Mouse (Mus musculus) cerebellum, adult 2 months (tissue): ENCODE measurements around the gene Gm11634. TPM values are rescaled to one million over a fixed set of nuclear protein-coding genes. Genes with fewer than 3 reads are reported as not detected.
A peak's percentile ranks its signal among the peaks of the same experiment; 100 is the strongest.

Experiments
- DNase-seq, 2 experiments: peaks; one replicate each; pipeline ENCODE4 v3.0.0; 2021
- H3K27ac ChIP-seq: fragments of 200-500 bp; 2 replicates; pipeline ENCODE4 v1.5.1; 2012; ENCODE audit warnings: low read length, control low read depth, inconsistent platforms; ENCODE audit not compliant: insufficient read depth
- H3K27me3 ChIP-seq: fragments of 200-500 bp; 2 replicates; pipeline ENCODE4 v1.6.1; 2012; ENCODE audit warnings: inconsistent platforms, mild to moderate bottlenecking, low read length, moderate library complexity; ENCODE audit not compliant: control insufficient read depth, insufficient read depth
- H3K4me1 ChIP-seq: fragments of 200-500 bp; 2 replicates; pipeline ENCODE4 v1.6.1; 2011; ENCODE audit warnings: low read length; ENCODE audit not compliant: control insufficient read depth, insufficient read depth
- H3K4me3 ChIP-seq: fragments of 200-500 bp; replicated peaks from 2 replicates; pipeline ENCODE3; 2011; ENCODE audit warnings: mild to moderate bottlenecking, low read depth, low read length, control low read depth; ENCODE audit not compliant: insufficient read depth
- CTCF ChIP-seq: fragments of 200-500 bp; IDR thresholded peaks from 2 replicates; pipeline ENCODE4 v1.5.1; 2011; ENCODE audit warnings: low read depth, mild to moderate bottlenecking, control low read depth, low read length, moderate library complexity, borderline replicate concordance; ENCODE audit not compliant: insufficient read depth
- POLR2A ChIP-seq: fragments of 200-500 bp; IDR thresholded peaks from 2 replicates; pipeline ENCODE4 v1.6.1; 2011; ENCODE audit warnings: low read length, control low read depth, borderline replicate concordance; ENCODE audit not compliant: insufficient read depth
- WGBS: fragments of 180-500 bp; shearing (Covaris S2); methylation state at CpG from one replicate; pipeline ENCODE4 v1.1.7; 2018; 5-methylcytosine and 5-hydroxymethylcytosine counted together
- polyA plus RNA-seq: library from polyadenylated mRNA; depleted of rRNA; stranded (reverse); fragments of >200 nt; gene quantifications from 2 replicates; pipeline ENCODE4 v1.2.3, GENCODE M21; 2012

The Gm11634 gene
- polyA plus RNA-seq, 1 experiment, result not detected

DNA sequence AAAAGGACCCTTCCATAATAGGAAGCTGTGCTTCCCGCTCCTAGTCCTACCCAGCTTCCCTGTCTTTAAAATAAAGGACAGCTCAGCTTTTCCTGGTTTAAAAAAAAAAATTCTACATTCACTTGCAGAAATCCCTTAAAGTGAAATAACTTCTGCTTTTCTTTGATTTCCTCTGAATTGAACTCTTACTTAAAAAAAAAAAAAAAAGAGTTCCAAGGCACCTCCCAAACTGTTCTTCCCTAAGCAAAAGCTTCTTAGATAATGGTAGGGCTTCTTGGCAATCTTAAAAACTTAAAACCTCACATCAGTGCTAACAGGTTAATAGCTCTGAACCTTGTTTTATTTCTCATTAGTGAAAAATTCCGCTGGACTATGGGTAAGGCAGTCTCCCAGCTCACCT, 15.9 kb downstream of the Gm11634 start:
- DNase-seq, result no peak
- no peak overlapping the region for H3K4me3 ChIP-seq
- no peaks in the 10 kb centered on the region; the same call in 1 of the 2 replicates for H3K4me1 ChIP-seq
- no peak overlapping the region for H3K27ac ChIP-seq
- 91% methylated on average over 2 of the region's 2 CpGs for WGBS
- no peak for TF ChIP-seq CTCF
- TF ChIP-seq POLR2A, result no peak
- H3K27me3 ChIP-seq, result no peaks in the 10 kb centered on the region

- no peak for DNase-seq
- H3K4me3 ChIP-seq, result peak within 1 kb of the TSS; percentile 29
- no peak within 1 kb of the TSS for H3K27ac ChIP-seq
- no peaks in the 10 kb centered on the region; the same call in 1 of the 2 replicates for H3K4me1 ChIP-seq
- TF ChIP-seq CTCF (no peak), POLR2A (no peak)
- WGBS, result 26% methylated on average over 31 of the region's 31 CpGs
- no peaks in the 10 kb centered on the region for H3K27me3 ChIP-seq
These were observed 16.7 kb downstream of the Gm11634 start, which contains the start of gene Tmem106a for GRCm38 (mm10) chr11:101582054-101583035. TSS of gene Tmem106a (plus strand) at chr11:101582242.

DNA sequence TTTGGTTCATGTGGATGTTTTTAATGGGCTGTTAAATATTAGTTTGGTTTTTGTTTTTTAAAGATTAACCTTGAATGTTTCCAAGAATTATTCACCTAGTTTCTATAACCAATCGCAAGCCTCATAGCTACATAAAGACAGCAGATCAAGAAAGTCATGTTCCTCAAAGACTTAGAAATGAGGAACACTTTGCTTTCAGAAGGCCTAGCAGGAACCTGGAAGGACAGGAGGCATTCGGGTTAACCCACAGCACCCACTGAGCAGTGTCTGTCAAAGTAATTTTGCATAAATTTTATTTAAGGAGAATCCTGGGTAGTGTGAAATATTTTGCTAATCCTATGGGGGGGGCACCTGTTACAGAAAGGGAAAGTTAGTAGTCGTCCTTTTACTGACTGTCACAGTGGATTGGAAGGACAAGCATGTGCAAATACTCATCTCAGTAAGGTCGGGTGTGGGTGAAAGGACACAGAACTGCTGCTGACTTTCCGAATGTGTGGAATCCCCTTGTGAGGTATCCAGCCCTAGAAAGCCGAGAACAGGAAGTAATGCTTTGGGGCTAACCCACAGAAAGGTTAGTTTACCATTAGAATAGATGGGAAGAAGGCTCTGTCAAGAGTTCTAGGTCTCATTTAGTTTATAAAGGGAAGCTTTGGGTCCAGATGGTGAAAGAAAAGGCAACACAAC, 17.8 kb downstream of the Gm11634 start:
- no peaks in the 10 kb centered on the region for H3K27me3 ChIP-seq
- DNase-seq, result no peak
- no peak overlapping the region for H3K27ac ChIP-seq
- TF ChIP-seq POLR2A (no peak), CTCF (no peak)
- 73% methylated on average over 6 of the region's 6 CpGs for WGBS
- H3K4me3 ChIP-seq, result no peak overlapping the region
- H3K4me1 ChIP-seq, result no peaks in the 10 kb centered on the region; the same call in 1 of the 2 replicates

DNA sequence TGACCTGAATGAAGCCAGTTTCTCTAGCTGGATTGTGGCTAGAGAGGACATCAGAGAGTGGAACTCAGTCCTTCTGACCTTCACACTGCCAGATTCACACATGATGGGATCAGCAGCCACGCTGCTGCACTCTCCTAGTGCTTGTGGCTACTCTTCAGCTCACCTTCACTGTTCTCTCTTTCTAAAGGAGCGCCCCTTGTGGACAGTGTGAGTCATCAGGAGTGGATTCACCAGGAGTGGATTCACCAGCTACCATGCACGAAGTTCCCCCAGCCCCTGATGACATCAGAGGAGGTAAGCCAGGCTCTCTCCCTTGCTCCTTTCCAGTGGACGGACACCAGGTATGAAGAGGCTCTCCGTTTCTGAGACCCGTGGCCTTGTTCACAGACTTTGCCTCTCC, 22.9 kb downstream of the Gm11634 start:
- Histone ChIP-seq H3K4me3 (no peak overlapping the region), H3K4me1 (no peaks in the 10 kb centered on the region), H3K27me3 (no peaks in the 10 kb centered on the region), H3K27ac (no peak overlapping the region)
- 75% methylated on average over 6 of the region's 6 CpGs for WGBS
- TF ChIP-seq POLR2A (no peak), CTCF (0 out of 2 replicates have a peak, but pooled peaks have one; percentile 5)
- DNase-seq, result no peak

DNA sequence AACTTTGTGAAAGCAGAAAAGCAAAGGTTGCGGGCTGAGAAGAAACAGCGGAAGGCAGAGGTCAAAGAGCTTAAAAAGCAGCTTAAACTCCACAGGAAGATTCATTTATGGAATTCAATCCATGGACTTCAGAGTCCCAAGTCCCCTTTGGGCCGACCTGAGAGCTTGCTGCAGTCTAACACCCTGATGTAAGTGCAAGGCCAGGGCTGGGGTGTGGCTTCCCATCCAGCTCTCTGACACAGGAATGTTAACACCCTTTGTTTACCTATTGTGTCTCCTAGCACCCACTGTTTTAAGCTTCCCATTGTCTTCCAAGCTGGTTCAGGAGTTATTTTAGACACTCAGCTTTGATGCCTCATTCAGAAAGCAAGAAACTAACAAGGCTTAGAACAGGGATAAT, 30.6 kb downstream of the Gm11634 start:
- Histone ChIP-seq H3K4me1 (no peaks in the 10 kb centered on the region), H3K27me3 (no peaks in the 10 kb centered on the region), H3K4me3 (no peak overlapping the region), H3K27ac (no peak overlapping the region)
- TF ChIP-seq CTCF (no peak), POLR2A (no peak)
- DNase-seq, result no peak
- WGBS, result 89% methylated on average over 3 of the region's 3 CpGs

DNA sequence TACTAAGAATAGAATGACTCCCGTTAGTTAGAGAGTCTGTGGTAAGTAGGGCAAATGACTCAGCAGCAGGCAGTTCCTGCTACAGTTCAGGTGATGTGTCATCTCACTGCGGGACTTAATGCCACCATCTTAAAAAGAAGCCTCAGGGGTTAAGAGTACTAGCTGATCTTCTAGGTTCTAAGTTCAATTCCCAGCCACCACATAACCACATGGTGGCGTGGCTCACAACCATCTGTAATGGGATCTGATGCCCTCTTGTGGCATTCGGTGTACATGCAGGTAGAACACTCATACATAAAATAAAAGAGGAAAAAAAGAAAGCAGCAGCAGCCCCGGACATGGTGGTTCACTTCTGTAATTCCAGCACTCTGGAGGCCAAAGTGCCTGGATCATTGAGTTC, 36.7 kb downstream of the Gm11634 start:
- DNase-seq, result peak; percentile 30 to 34
- TF ChIP-seq CTCF (peak; percentile 71), POLR2A (no peak)
- H3K27me3 ChIP-seq, result no peaks in the 10 kb centered on the region
- H3K4me1 ChIP-seq, result no peaks in the 10 kb centered on the region
- no peak overlapping the region for H3K4me3 ChIP-seq
- WGBS, result 16% methylated on average over 5 of the region's 5 CpGs
- no peak overlapping the region for H3K27ac ChIP-seq

DNA sequence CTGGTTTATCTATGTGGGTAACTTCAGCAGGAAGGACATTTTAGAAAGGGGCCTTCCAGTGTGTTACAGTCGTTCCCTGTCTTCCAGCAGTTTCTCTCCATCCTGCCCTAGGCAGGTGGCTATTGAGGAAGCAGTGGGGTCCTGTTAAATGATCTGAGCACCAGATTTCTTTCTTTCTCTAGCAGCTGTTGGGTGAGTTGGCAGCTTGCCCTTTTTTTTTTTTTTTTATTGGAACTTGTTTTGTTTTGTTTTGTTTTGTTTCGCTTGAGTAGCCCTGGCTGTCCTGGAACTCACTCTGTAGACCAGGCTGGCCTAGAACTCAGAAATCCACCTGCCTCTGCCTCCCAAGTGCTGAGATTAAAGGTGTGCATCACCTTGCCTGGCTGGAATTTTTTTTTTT, 42.1 kb downstream of the Gm11634 start:
- TF ChIP-seq CTCF (no peak), POLR2A (no peak)
- Histone ChIP-seq H3K4me3 (no peak overlapping the region), H3K4me1 (no peaks in the 10 kb centered on the region), H3K27me3 (no peaks in the 10 kb centered on the region), H3K27ac (no peak overlapping the region)
- WGBS, result 28% methylated on average over 2 of the region's 2 CpGs
- DNase-seq, result no peak

GRCm38 (mm10) chr11:101556541-101556940, 42.5 kb downstream of the Gm11634 start:
- Histone ChIP-seq H3K27me3 (no peaks in the 10 kb centered on the region), H3K4me1 (no peaks in the 10 kb centered on the region), H3K4me3 (no peak overlapping the region), H3K27ac (no peak overlapping the region)
- WGBS, result 71% methylated on average over 7 of the region's 7 CpGs
- DNase-seq, result no peak
- TF ChIP-seq POLR2A, result no peak
- TF ChIP-seq CTCF, result no peak
